Mouse (Mus musculus): ENCODE results near the gene Dtx1. TPM values are rescaled to one million over a fixed set of nuclear protein-coding genes. Genes with fewer than 3 reads are reported as not detected.

Gene Dtx1
- total RNA-seq, 2 experiments from 2014 or later: not detected

- ATAC-seq (replicated peaks; ENCODE audit: low FRiP score, poor library complexity, severe bottlenecking): no peak
These were observed 5.2 kb downstream of the Dtx1 start for GRCm38 (mm10) chr5:120706541-120706940.

GRCm38 (mm10) chr5:120704421-120704820 is 7.3 kb downstream of the Dtx1 start:
- ATAC-seq (replicated peaks; ENCODE audit: low FRiP score, poor library complexity, severe bottlenecking): no peak

DNA sequence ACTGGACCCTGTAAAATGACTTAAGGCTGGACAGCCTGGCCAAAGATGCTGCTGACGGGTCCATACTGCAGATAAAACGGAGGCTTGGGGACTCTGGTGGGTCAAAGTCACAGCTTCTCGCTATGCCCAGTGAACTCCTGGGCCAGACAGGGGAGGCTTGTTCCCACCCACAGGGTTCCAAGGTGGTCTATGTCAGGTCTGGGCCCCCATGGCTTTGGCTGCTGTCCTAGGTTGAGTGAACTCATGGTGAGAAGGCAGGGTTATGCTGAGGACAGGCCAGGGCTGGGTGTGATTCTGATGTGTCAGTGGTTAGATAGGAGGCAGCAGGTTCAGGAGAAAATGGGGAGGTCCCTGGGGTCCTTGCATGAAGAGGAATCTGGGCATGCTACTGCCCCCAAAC is 8.1 kb downstream of the Dtx1 start:
- ATAC-seq (replicated peaks; ENCODE audit: low FRiP score, poor library complexity, severe bottlenecking): no peak

- ATAC-seq (replicated peaks; ENCODE audit: low FRiP score, poor library complexity, severe bottlenecking): no peak
These were observed 8.8 kb downstream of the Dtx1 start for GRCm38 (mm10) chr5:120702969-120703368.

- ATAC-seq (replicated peaks; ENCODE audit: low FRiP score, poor library complexity, severe bottlenecking): no peak
These were observed 9.3 kb downstream of the Dtx1 start for GRCm38 (mm10) chr5:120702421-120702820.

DNA sequence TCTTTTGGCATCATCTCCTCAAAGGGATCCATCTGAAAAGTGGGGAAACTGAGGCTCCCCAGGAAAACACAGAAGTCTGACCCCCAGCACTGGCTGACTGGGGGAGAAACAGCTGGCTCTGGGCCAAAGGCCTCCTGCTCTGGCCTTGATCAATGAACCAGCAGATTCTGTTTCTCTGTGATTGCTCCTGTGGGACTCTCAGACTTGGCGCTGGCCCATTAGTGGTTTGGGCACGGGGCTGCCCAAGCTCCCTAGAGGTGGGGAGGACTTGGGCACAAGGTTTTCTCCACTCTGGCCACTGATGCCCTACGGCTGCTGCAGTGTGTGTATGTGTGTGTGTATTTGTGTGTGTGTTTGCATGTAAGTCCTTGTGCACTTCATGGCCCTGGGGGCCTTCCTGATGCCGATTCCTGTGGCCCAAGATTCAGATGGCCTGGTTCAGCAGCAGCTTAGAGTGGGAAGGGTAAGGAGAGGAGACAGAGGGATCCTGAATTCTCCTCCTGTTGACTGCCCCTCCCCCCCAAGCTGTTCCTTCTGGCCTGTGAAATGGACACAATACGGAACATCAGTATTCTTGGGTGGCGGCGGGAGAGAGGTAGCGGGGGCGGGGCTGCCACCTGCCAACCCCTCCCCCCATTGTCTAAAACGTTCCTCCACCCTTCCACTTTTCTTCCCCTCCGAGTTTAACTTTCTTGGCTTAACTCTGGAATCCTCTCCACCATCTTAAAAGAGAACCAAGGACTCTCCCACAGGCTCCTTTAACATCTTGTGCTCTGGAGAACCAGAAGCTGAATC is 10.5 kb downstream of the Dtx1 start:
- no peak for ATAC-seq (replicated peaks; ENCODE audit: low FRiP score, poor library complexity, severe bottlenecking)

DNA sequence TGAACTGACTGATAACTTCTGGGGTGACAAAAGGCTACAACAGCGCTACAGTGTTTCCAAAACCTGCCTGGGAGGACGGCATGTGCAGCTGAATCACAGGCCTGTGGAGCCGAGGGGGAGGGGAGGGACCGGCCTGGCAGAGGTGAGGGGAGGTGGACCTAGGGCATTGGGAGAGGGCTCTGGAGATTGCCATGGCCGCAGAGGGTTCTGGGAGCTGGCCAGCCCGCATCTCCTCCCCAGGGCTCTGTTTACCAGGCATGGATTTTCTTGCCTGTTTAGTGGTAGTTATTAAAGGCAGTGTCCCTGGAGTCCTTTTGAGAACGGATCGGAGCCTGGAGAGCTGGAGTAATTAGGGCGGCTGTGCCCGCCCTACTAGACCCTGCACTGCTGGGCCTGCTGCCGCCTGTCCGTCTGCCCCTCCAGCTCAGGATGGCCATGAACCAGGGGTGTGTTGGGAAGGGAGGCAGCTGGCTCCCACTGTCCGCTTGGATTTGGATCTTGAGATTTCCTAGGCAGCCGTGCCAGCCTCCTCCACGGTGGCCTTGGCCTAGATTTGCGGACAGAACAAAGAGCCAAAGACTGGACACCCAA is 12.8 kb downstream of the Dtx1 start:
- ATAC-seq (replicated peaks; ENCODE audit: low FRiP score, poor library complexity, severe bottlenecking): no peak

GRCm38 (mm10) chr5:120698181-120698580 is 13.5 kb downstream of the Dtx1 start:
- no peak for ATAC-seq (replicated peaks; ENCODE audit: low FRiP score, poor library complexity, severe bottlenecking)

DNA sequence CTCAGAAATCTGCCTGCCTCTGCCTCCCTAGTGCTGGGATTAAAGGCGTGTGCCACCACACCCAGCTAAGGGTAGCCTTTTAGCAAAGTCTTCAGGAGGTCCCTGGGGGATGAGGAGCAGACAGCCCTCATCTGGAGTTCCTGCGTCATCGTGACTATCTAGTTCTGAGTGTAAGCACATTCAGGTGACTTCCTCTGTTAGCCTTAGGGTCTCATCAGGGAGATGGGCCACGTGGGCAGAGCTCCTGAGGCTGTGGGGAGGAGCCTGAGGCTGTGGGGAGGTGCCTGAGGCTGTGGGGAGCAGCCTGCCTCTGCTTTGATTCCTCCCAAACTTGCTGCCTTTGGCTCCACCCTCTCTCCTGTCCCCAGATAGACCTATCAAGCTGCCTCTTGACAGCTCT is 14.9 kb downstream of the Dtx1 start:
- ATAC-seq (replicated peaks; ENCODE audit: low FRiP score, poor library complexity, severe bottlenecking): no peak

DNA sequence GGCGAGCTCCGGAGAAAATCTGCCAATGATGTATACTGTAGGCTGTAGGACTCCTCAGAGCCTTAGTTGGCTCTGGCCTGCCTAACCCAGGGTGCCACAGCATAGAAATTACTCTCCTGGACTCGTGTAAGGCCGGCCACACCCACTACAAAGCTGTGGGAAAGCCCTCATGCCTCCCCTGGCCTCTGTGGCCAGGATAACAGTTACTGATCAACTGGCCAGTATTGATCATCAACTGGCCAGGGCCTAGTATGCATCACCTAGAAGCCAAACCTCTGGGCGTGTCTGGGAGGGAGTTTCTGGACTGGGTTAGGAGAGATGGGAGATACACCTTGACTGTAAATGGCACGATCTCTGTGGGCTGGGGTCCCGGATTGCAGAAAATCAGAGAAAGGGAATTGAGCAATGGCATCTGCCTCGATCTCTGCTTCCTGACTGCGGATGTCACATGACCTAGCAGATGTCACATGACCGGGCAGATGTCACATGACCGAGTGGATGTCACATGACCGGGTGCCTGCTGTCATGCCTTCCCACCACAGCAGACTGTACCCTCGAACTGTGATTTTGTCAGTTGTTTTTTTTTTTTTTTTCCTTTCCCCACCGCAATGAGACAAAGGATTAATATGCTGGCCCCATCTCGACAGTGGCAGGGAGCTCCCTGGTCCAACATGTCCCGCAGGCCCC is 15.5 kb downstream of the Dtx1 start:
- ATAC-seq (replicated peaks; ENCODE audit: low FRiP score, poor library complexity, severe bottlenecking): no peak

DNA sequence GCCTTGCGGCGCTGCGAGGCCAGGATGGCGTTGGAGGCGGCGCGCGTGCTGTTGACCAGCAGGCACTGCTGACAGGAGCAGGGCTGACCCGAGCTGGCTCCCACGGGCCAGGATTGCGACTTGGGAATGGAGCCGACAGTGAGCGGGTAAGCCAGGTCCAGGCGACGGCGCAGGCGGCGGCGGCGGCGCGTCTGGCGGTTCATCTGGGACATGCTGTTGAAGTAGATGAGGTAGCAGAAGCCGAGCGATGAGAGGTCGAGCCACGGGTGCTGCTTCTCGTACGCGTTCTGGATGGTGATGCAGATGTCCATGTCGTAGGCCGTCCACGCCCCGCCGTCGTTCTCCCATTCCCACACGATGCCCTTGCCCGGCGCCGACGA is 17.0 kb downstream of the Dtx1 start:
- ATAC-seq (replicated peaks; ENCODE audit: low FRiP score, poor library complexity, severe bottlenecking): no peak

GRCm38 (mm10) chr5:120693931-120694694 is 17.6 kb downstream of the Dtx1 start:
- no peak for ATAC-seq (replicated peaks; ENCODE audit: low FRiP score, poor library complexity, severe bottlenecking)

DNA sequence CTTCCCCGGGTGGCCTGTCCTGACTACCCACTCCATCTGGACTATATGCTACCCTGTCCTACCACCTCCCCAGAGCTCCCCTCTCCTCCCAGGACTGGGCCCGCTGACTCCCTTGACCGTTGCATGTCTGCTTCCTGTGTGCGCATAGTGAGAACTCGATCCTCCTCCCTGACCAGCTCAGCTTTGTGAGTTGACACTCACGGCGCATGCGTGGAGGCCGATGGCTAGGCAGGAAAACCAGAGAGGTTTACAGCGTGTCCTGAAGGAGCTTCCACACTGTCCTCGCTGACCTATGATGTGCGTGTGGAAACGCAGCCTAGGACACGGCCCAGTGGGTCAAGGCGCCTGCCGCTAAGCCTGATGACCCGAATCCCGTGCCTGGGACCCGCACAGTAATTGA is 19.7 kb downstream of the Dtx1 start:
- no peak for ATAC-seq (replicated peaks; ENCODE audit: low FRiP score, poor library complexity, severe bottlenecking)

- no peak for ATAC-seq (replicated peaks; ENCODE audit: low FRiP score, poor library complexity, severe bottlenecking)
These were observed 21.3 kb downstream of the Dtx1 start for GRCm38 (mm10) chr5:120690417-120690816.

- ATAC-seq (replicated peaks; ENCODE audit: low FRiP score, poor library complexity, severe bottlenecking): no peak
These were observed 23.3 kb downstream of the Dtx1 start for GRCm38 (mm10) chr5:120688434-120688833.

DNA sequence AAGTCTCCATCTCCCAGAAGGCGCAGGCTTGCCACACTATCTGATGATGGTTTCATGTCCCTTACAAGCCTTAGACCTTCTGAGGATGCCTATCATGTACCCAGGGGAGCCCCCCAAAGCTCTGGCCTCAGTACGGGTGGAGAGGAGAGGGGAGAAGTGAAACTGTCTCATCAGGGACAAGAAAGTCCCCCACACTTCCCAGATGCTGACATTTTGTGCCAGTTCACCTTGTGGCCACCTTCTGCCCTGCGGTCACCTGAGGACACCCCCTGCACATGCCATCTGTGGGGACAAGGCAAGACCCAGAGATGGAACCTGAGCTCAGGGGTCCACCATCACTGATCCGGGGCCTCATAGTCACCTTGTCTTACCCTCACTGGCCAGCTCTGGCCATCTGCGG is 23.8 kb downstream of the Dtx1 start:
- ATAC-seq (replicated peaks; ENCODE audit: low FRiP score, poor library complexity, severe bottlenecking): no peak

DNA sequence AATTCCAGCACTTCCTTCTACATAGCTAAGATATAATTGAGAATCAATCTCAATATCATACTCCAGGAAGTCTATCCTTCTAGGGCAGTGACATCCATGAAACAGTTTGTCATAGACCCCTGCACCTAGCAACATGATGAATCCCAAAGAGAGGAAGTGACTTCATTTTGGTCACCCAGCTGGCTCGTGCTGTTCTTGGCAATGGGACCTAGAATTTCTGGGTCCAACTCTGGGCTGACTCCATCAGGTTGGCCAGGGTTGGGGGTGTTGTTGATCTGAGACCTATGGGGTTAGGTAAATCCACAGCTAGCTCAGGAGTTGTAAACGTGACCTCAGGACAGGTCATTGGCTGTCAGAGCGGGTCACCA is 24.3 kb downstream of the Dtx1 start:
- no peak for ATAC-seq (replicated peaks; ENCODE audit: low FRiP score, poor library complexity, severe bottlenecking)

DNA sequence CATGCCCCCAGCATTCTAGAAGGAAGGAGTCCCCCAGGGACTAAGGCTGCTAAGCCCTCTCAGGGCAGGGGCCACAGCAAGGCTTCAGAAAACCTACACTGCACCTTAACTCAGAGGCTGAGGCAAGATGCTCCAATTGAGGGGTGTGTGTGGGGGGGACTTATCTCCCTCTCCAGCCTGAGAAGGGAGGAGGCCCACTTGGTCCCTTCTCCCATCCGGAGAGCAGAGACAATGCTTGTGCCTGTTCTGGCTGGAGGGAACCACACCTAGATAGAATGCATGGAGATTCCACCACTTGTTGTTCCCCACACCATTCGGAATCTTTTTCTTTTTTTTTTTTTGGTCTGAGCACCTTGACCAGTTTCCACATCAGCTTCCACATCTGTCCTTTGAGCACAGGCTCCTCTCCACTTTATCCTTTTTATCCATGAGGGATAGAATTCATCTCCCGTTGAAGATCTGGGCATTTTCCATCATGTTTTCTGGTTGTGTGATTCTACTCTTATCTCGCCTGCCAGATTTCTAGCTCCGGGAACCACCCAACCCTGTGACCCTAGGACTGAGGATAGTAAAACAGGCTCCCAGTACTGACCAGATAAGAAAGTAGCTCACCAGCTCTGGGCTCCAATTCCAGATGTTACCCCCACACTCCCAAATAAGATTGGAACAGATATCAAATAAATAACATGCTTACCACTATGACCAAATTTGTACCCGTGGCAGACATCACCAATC is 24.8 kb downstream of the Dtx1 start:
- ATAC-seq (replicated peaks; ENCODE audit: low FRiP score, poor library complexity, severe bottlenecking): no peak

DNA sequence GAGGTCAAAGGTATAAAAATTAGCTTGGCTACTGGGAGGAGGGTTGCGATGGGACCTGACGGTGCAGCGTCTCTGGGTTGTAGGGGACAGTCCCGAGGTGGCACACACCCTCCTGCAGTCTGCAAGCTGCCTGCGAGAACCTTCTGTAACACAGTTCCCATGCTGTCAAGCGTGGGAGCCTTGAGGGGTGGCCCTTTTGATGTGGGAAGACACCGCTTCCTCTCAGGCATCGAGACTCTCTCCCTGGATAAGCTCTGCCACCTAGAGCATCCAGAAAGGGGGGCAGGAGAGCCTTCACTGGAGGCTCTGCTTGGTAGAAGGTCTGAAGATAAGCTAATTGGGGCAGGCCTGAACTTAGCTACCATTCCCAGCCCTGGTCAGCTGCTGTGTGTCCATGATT is 26.0 kb downstream of the Dtx1 start:
- no peak for ATAC-seq (replicated peaks; ENCODE audit: low FRiP score, poor library complexity, severe bottlenecking)
